Mouse (Mus musculus): ENCODE data around the gene Ccdc170. TPM values are rescaled to one million over a fixed set of nuclear protein-coding genes. Genes with fewer than 3 reads are reported as not detected.
A peak's percentile ranks its signal among the peaks of the same experiment; 100 is the strongest.
"Not testable (repeated sequence)": the region's sequence is repeated elsewhere in the genome, so short reads cannot be mapped to it uniquely, and the experiment has no call there.

The Ccdc170 gene
- not detected in 2 replicates for polyA plus RNA-seq (2014; fragmentation: Nextera tagmentation; extraction: Ambion mirVana)

GRCm38 (mm10) chr10:4482355-4482754, at the start of gene Ccdc170:
Ccdc170 (plus strand) TSS chr10:4482502.
- no peak within 1 kb of the TSS for H3K27ac ChIP-seq (ENCODE audit: low read depth, low read length)

GRCm38 (mm10) chr10:4432996-4433755, 49.1 kb upstream of the Ccdc170 start:
- Histone ChIP-seq H3K9ac (ENCODE audit: low read length) (peak overlapping the region; percentile 55), H3K27me3 (ENCODE audit: control insufficient read depth, insufficient read depth, low read length) (no peaks in the 10 kb centered on the region), H3K36me3 (ENCODE audit: control insufficient read depth, insufficient read depth, low read length) (no peaks in the 10 kb centered on the region), H3K9me3 (ENCODE audit: control insufficient read depth, low read length) (no peaks in the 10 kb centered on the region), H3K4me2 (ENCODE audit: low read depth, low read length, severe bottlenecking) (peak overlapping the region; percentile 42), H3K4me3 (ENCODE audit: low read depth, low read length) (peak overlapping the region; percentile 40), H3K27ac (ENCODE audit: low read depth, low read length) (no peak overlapping the region), H3K4me1 (replicated peaks; ENCODE audit: control insufficient read depth, insufficient read depth, low read length) (peaks cover 2% of the 10 kb centered on the region; the same call in 1 of the 2 replicates)
- WGBS: 11% methylated on average over 19 of the region's 19 CpGs
- DNase-seq (ENCODE audit: low spot score) (no peak), ATAC-seq (replicated peaks; ENCODE audit: low FRiP score) (no peak)

More at GRCm38 (mm10) chr10:4482355-4482754, at the start of gene Ccdc170:
- no peaks in the 10 kb centered on the region for H3K36me3 ChIP-seq (ENCODE audit: control insufficient read depth, insufficient read depth, low read length)
- WGBS: 26% methylated on average over 11 of the region's 11 CpGs
- 0 out of 2 replicates have a peak within 1 kb of the TSS, but pooled peaks have one; percentile 18 for H3K4me2 ChIP-seq (ENCODE audit: low read depth, low read length, severe bottlenecking)
- ATAC-seq (replicated peaks; ENCODE audit: low FRiP score) (no peak), DNase-seq (ENCODE audit: low spot score) (no peak)
- H3K9me3 ChIP-seq (ENCODE audit: control insufficient read depth, low read length): no peaks in the 10 kb centered on the region
- H3K9ac ChIP-seq (ENCODE audit: low read length): no peak within 1 kb of the TSS
- H3K4me3 ChIP-seq (ENCODE audit: low read depth, low read length): no peak within 1 kb of the TSS
- no peaks in the 10 kb centered on the region for H3K27me3 ChIP-seq (ENCODE audit: control insufficient read depth, insufficient read depth, low read length)
- H3K4me1 ChIP-seq (replicated peaks; ENCODE audit: control insufficient read depth, insufficient read depth, low read length): no peaks in the 10 kb centered on the region

- not testable (repeated sequence) for H3K9ac ChIP-seq (ENCODE audit: low read length); ATAC-seq (replicated peaks; ENCODE audit: low FRiP score); H3K36me3 ChIP-seq (ENCODE audit: control insufficient read depth, insufficient read depth, low read length); H3K27ac ChIP-seq (ENCODE audit: low read depth, low read length); H3K9me3 ChIP-seq (ENCODE audit: control insufficient read depth, low read length); DNase-seq (ENCODE audit: low spot score); H3K4me3 ChIP-seq (ENCODE audit: low read depth, low read length); H3K4me1 ChIP-seq (replicated peaks; ENCODE audit: control insufficient read depth, insufficient read depth, low read length); H3K27me3 ChIP-seq (ENCODE audit: control insufficient read depth, insufficient read depth, low read length)
- WGBS: 88% methylated on average over 2 of the region's 2 CpGs
- peak overlapping the region; percentile 42; the same call in 1 of the 2 replicates for H3K4me2 ChIP-seq (ENCODE audit: low read depth, low read length, severe bottlenecking)
Measured at GRCm38 (mm10) chr10:4433871-4434270, 48.4 kb upstream of the Ccdc170 start.

- ATAC-seq (replicated peaks; ENCODE audit: low FRiP score) (no peak), DNase-seq (ENCODE audit: low spot score) (no peak)
- 88% methylated on average over 3 of the region's 3 CpGs for WGBS
- peaks cover 2% of the 10 kb centered on the region; the same call in 1 of the 2 replicates for H3K4me1 ChIP-seq (replicated peaks; ENCODE audit: control insufficient read depth, insufficient read depth, low read length)
- no peak overlapping the region for H3K4me2 ChIP-seq (ENCODE audit: low read depth, low read length, severe bottlenecking)
- H3K27me3 ChIP-seq (ENCODE audit: control insufficient read depth, insufficient read depth, low read length): no peaks in the 10 kb centered on the region
- no peak overlapping the region for H3K4me3 ChIP-seq (ENCODE audit: low read depth, low read length)
- peaks cover 3% of the 10 kb centered on the region; the same call in 1 of the 2 replicates for H3K36me3 ChIP-seq (ENCODE audit: control insufficient read depth, insufficient read depth, low read length)
- no peak overlapping the region for H3K27ac ChIP-seq (ENCODE audit: low read depth, low read length)
- H3K9ac ChIP-seq (ENCODE audit: low read length): no peak overlapping the region
- H3K9me3 ChIP-seq (ENCODE audit: control insufficient read depth, low read length): no peaks in the 10 kb centered on the region
Measured at GRCm38 (mm10) chr10:4435416-4435815, 46.9 kb upstream of the Ccdc170 start.

- Histone ChIP-seq H3K36me3 (ENCODE audit: control insufficient read depth, insufficient read depth, low read length) (no peaks in the 10 kb centered on the region; the same call in 1 of the 2 replicates), H3K4me3 (ENCODE audit: low read depth, low read length) (no peak overlapping the region), H3K27me3 (ENCODE audit: control insufficient read depth, insufficient read depth, low read length) (no peaks in the 10 kb centered on the region), H3K27ac (ENCODE audit: low read depth, low read length) (no peak overlapping the region), H3K4me2 (ENCODE audit: low read depth, low read length, severe bottlenecking) (no peak overlapping the region), H3K4me1 (replicated peaks; ENCODE audit: control insufficient read depth, insufficient read depth, low read length) (no peaks in the 10 kb centered on the region), H3K9ac (ENCODE audit: low read length) (no peak overlapping the region), H3K9me3 (ENCODE audit: control insufficient read depth, low read length) (no peaks in the 10 kb centered on the region)
- ATAC-seq (replicated peaks; ENCODE audit: low FRiP score) (no peak), DNase-seq (ENCODE audit: low spot score) (no peak)
- 84% methylated on average over 4 of the region's 4 CpGs for WGBS
Measured at GRCm38 (mm10) chr10:4456409-4456808, 25.9 kb upstream of the Ccdc170 start.

GRCm38 (mm10) chr10:4460201-4460600, 22.1 kb upstream of the Ccdc170 start:
- H3K9me3 ChIP-seq (ENCODE audit: control insufficient read depth, low read length): no peaks in the 10 kb centered on the region
- no peak overlapping the region for H3K4me3 ChIP-seq (ENCODE audit: low read depth, low read length)
- no peak overlapping the region for H3K4me2 ChIP-seq (ENCODE audit: low read depth, low read length, severe bottlenecking)
- WGBS: 87% methylated on average over 2 of the region's 2 CpGs
- H3K9ac ChIP-seq (ENCODE audit: low read length): no peak overlapping the region
- no peaks in the 10 kb centered on the region for H3K27me3 ChIP-seq (ENCODE audit: control insufficient read depth, insufficient read depth, low read length)
- DNase-seq (ENCODE audit: low spot score) (no peak), ATAC-seq (replicated peaks; ENCODE audit: low FRiP score) (no peak)
- no peaks in the 10 kb centered on the region for H3K36me3 ChIP-seq (ENCODE audit: control insufficient read depth, insufficient read depth, low read length)
- H3K27ac ChIP-seq (ENCODE audit: low read depth, low read length): no peak overlapping the region
- H3K4me1 ChIP-seq (replicated peaks; ENCODE audit: control insufficient read depth, insufficient read depth, low read length): no peaks in the 10 kb centered on the region

- ATAC-seq (replicated peaks; ENCODE audit: low FRiP score): no peak
- Histone ChIP-seq H3K4me3 (ENCODE audit: low read depth, low read length) (no peak overlapping the region), H3K4me2 (ENCODE audit: low read depth, low read length, severe bottlenecking) (no peak overlapping the region), H3K9me3 (ENCODE audit: control insufficient read depth, low read length) (no peaks in the 10 kb centered on the region), H3K9ac (ENCODE audit: low read length) (no peak overlapping the region), H3K27me3 (ENCODE audit: control insufficient read depth, insufficient read depth, low read length) (no peaks in the 10 kb centered on the region), H3K36me3 (ENCODE audit: control insufficient read depth, insufficient read depth, low read length) (no peaks in the 10 kb centered on the region), H3K27ac (ENCODE audit: low read depth, low read length) (no peak overlapping the region), H3K4me1 (replicated peaks; ENCODE audit: control insufficient read depth, insufficient read depth, low read length) (no peaks in the 10 kb centered on the region)
- WGBS: 79% methylated on average over 7 of the region's 7 CpGs
- DNase-seq (ENCODE audit: low spot score): no peak
Measured at GRCm38 (mm10) chr10:4465799-4466198, 16.5 kb upstream of the Ccdc170 start.

GRCm38 (mm10) chr10:4469406-4469805, 12.9 kb upstream of the Ccdc170 start:
- ATAC-seq (replicated peaks; ENCODE audit: low FRiP score) (no peak), DNase-seq (ENCODE audit: low spot score) (no peak)
- Histone ChIP-seq H3K4me3 (ENCODE audit: low read depth, low read length) (no peak overlapping the region), H3K9ac (ENCODE audit: low read length) (no peak overlapping the region), H3K4me1 (replicated peaks; ENCODE audit: control insufficient read depth, insufficient read depth, low read length) (no peaks in the 10 kb centered on the region), H3K36me3 (ENCODE audit: control insufficient read depth, insufficient read depth, low read length) (no peaks in the 10 kb centered on the region), H3K4me2 (ENCODE audit: low read depth, low read length, severe bottlenecking) (no peak overlapping the region), H3K27ac (ENCODE audit: low read depth, low read length) (no peak overlapping the region), H3K27me3 (ENCODE audit: control insufficient read depth, insufficient read depth, low read length) (no peaks in the 10 kb centered on the region), H3K9me3 (ENCODE audit: control insufficient read depth, low read length) (no peaks in the 10 kb centered on the region)
- WGBS: 84% methylated on average over 3 of the region's 3 CpGs

GRCm38 (mm10) chr10:4473591-4473993, 8.7 kb upstream of the Ccdc170 start:
- H3K9ac ChIP-seq (ENCODE audit: low read length): no peak overlapping the region
- no peaks in the 10 kb centered on the region for H3K27me3 ChIP-seq (ENCODE audit: control insufficient read depth, insufficient read depth, low read length)
- no peak overlapping the region for H3K4me2 ChIP-seq (ENCODE audit: low read depth, low read length, severe bottlenecking)
- H3K4me1 ChIP-seq (replicated peaks; ENCODE audit: control insufficient read depth, insufficient read depth, low read length): no peaks in the 10 kb centered on the region
- no peak overlapping the region for H3K27ac ChIP-seq (ENCODE audit: low read depth, low read length)
- H3K9me3 ChIP-seq (ENCODE audit: control insufficient read depth, low read length): no peaks in the 10 kb centered on the region
- no peaks in the 10 kb centered on the region for H3K36me3 ChIP-seq (ENCODE audit: control insufficient read depth, insufficient read depth, low read length)
- WGBS: 92% methylated on average over 11 of the region's 11 CpGs
- DNase-seq (ENCODE audit: low spot score) (no peak), ATAC-seq (replicated peaks; ENCODE audit: low FRiP score) (no peak)
- no peak overlapping the region for H3K4me3 ChIP-seq (ENCODE audit: low read depth, low read length)
